Mouse (Mus musculus): ENCODE measurements around the gene Gtf2a2. TPM values are rescaled to one million over a fixed set of nuclear protein-coding genes. Genes with fewer than 3 reads are reported as not detected.

Gene Gtf2a2
- polyA plus RNA-seq (2016; fragmentation: Nextera tagmentation; extraction: Ambion mirVana), result 180 and 196 TPM in 2 replicates

GRCm38 (mm10) chr9:70012408-70012901 lies at the start of gene Gtf2a2:
TSS of gene Gtf2a2 (plus strand) at chr9:70012550.
- H3K4me1 ChIP-seq, result peaks cover 15% of the 10 kb centered on the region

GRCm38 (mm10) chr9:69964370-69964769 lies 48.0 kb upstream of the Gtf2a2 start:
- H3K4me1 ChIP-seq, result no peaks in the 10 kb centered on the region
- no peak for DNase-seq (ENCODE audit: low spot score)
- H3K9me3 ChIP-seq, result no peaks in the 10 kb centered on the region
- no peaks in the 10 kb centered on the region for H3K27me3 ChIP-seq (replicated peaks; ENCODE audit: low read depth, poor library complexity, severe bottlenecking)
- H3K4me3 ChIP-seq, result no peak overlapping the region
- WGBS, result 91% methylated on average over 3 of the region's 3 CpGs
- H3K36me3 ChIP-seq (replicated peaks), result no peaks in the 10 kb centered on the region
- H3K27ac ChIP-seq (replicated peaks), result no peak overlapping the region

More at GRCm38 (mm10) chr9:70012408-70012901, at the start of gene Gtf2a2:
- Histone ChIP-seq H3K27ac (replicated peaks) (peak within 1 kb of the TSS; percentile 97), H3K9me3 (no peaks in the 10 kb centered on the region), H3K27me3 (replicated peaks; ENCODE audit: low read depth, poor library complexity, severe bottlenecking) (no peaks in the 10 kb centered on the region), H3K4me3 (peak within 1 kb of the TSS; percentile 94), H3K36me3 (replicated peaks) (peaks cover 59% of the 10 kb centered on the region)
- WGBS, result under 1% methylated on average over 57 of the region's 57 CpGs
- DNase-seq (ENCODE audit: low spot score), result peak; percentile 95

GRCm38 (mm10) chr9:69985526-69985925 lies 26.8 kb upstream of the Gtf2a2 start:
- 84% methylated on average over 1 of the region's 1 CpGs for WGBS
- no peaks in the 10 kb centered on the region for H3K27me3 ChIP-seq (replicated peaks; ENCODE audit: low read depth, poor library complexity, severe bottlenecking)
- no peak for DNase-seq (ENCODE audit: low spot score)
- H3K4me3 ChIP-seq, result no peak overlapping the region
- no peak overlapping the region for H3K27ac ChIP-seq (replicated peaks)
- no peaks in the 10 kb centered on the region for H3K9me3 ChIP-seq
- peaks cover 9% of the 10 kb centered on the region for H3K4me1 ChIP-seq
- H3K36me3 ChIP-seq (replicated peaks), result no peaks in the 10 kb centered on the region

- 84% methylated on average over 10 of the region's 10 CpGs for WGBS
- Histone ChIP-seq H3K9me3 (no peaks in the 10 kb centered on the region), H3K27ac (replicated peaks) (no peak overlapping the region), H3K27me3 (replicated peaks; ENCODE audit: low read depth, poor library complexity, severe bottlenecking) (no peaks in the 10 kb centered on the region), H3K4me3 (no peak overlapping the region), H3K36me3 (replicated peaks) (peaks cover 4% of the 10 kb centered on the region), H3K4me1 (peaks cover 14% of the 10 kb centered on the region)
- DNase-seq (ENCODE audit: low spot score), result no peak
Observed at GRCm38 (mm10) chr9:69986063-69986462, 26.3 kb upstream of the Gtf2a2 start.

GRCm38 (mm10) chr9:69986571-69986970 lies 25.8 kb upstream of the Gtf2a2 start:
- Histone ChIP-seq H3K27ac (replicated peaks) (no peak overlapping the region), H3K4me1 (peaks cover 19% of the 10 kb centered on the region), H3K27me3 (replicated peaks; ENCODE audit: low read depth, poor library complexity, severe bottlenecking) (no peaks in the 10 kb centered on the region), H3K36me3 (replicated peaks) (peaks cover 9% of the 10 kb centered on the region), H3K4me3 (no peak overlapping the region), H3K9me3 (no peaks in the 10 kb centered on the region)
- 83% methylated on average over 5 of the region's 5 CpGs for WGBS
- no peak for DNase-seq (ENCODE audit: low spot score)

- DNase-seq (ENCODE audit: low spot score), result peak; percentile 66
- no peaks in the 10 kb centered on the region for H3K27me3 ChIP-seq (replicated peaks; ENCODE audit: low read depth, poor library complexity, severe bottlenecking)
- no peak overlapping the region for H3K27ac ChIP-seq (replicated peaks)
- peaks cover 22% of the 10 kb centered on the region for H3K4me1 ChIP-seq
- WGBS, result 0% methylated on average over 3 of the region's 3 CpGs
- H3K36me3 ChIP-seq (replicated peaks), result peaks cover 19% of the 10 kb centered on the region
- no peaks in the 10 kb centered on the region for H3K9me3 ChIP-seq
- no peak overlapping the region for H3K4me3 ChIP-seq
Observed at GRCm38 (mm10) chr9:69987579-69987978, 24.8 kb upstream of the Gtf2a2 start.

DNA sequence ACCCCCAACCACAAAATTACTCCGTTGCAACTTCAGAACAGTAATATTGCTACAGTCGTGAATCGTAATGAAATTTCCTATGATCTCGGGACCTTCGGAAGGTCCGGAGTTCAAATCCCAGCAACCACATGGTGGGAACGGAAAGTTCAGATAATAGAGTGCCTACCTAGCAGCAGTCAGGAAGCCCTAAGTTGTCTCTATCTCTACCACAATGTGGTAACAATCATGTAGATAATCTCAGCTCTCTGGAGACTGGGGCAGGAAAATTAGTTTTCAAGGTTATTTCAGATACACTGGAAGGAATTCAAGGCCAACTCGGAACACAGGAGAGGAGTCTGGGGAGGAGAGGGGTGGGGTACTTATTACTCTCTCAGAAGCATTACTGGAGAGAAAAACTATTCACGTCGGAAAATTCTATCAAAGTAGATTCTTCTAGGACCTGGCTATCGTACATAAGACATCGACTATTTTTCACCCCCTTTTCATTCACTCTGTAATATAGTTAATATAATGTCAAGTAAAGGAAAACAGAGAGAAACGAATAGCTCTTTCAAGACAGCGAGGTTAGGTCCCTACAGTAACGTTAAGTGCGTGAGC lies 23.5 kb upstream of the Gtf2a2 start:
- DNase-seq (ENCODE audit: low spot score), result no peak
- Histone ChIP-seq H3K27me3 (replicated peaks; ENCODE audit: low read depth, poor library complexity, severe bottlenecking) (no peaks in the 10 kb centered on the region), H3K27ac (replicated peaks) (peak overlapping the region; percentile 98), H3K4me3 (peak overlapping the region; percentile 99), H3K4me1 (peaks cover 22% of the 10 kb centered on the region), H3K36me3 (replicated peaks) (peaks cover 25% of the 10 kb centered on the region), H3K9me3 (no peaks in the 10 kb centered on the region)
- WGBS, result 39% methylated on average over 16 of the region's 16 CpGs

GRCm38 (mm10) chr9:69989303-69990121 lies 22.8 kb upstream of the Gtf2a2 start, which contains the start of gene Bnip2:
TSS of gene Bnip2 (plus strand) at chr9:69989466.
- Histone ChIP-seq H3K27me3 (replicated peaks; ENCODE audit: low read depth, poor library complexity, severe bottlenecking) (no peaks in the 10 kb centered on the region), H3K9me3 (no peaks in the 10 kb centered on the region), H3K4me1 (peaks cover 22% of the 10 kb centered on the region), H3K36me3 (replicated peaks) (peaks cover 30% of the 10 kb centered on the region), H3K27ac (replicated peaks) (peak within 1 kb of the TSS; percentile 98), H3K4me3 (peak within 1 kb of the TSS; percentile 99)
- DNase-seq (ENCODE audit: low spot score), result peak; percentile 97
- under 1% methylated on average over 76 of the region's 76 CpGs for WGBS

- H3K4me1 ChIP-seq, result peaks cover 22% of the 10 kb centered on the region
- H3K9me3 ChIP-seq, result no peaks in the 10 kb centered on the region
- peaks cover 38% of the 10 kb centered on the region for H3K36me3 ChIP-seq (replicated peaks)
- 18% methylated on average over 5 of the region's 5 CpGs for WGBS
- no peak for DNase-seq (ENCODE audit: low spot score)
- peak overlapping the region; percentile 98 for H3K27ac ChIP-seq (replicated peaks)
- no peaks in the 10 kb centered on the region for H3K27me3 ChIP-seq (replicated peaks; ENCODE audit: low read depth, poor library complexity, severe bottlenecking)
- H3K4me3 ChIP-seq, result peak overlapping the region; percentile 99
Observed at GRCm38 (mm10) chr9:69990346-69990745, 22.0 kb upstream of the Gtf2a2 start.

DNA sequence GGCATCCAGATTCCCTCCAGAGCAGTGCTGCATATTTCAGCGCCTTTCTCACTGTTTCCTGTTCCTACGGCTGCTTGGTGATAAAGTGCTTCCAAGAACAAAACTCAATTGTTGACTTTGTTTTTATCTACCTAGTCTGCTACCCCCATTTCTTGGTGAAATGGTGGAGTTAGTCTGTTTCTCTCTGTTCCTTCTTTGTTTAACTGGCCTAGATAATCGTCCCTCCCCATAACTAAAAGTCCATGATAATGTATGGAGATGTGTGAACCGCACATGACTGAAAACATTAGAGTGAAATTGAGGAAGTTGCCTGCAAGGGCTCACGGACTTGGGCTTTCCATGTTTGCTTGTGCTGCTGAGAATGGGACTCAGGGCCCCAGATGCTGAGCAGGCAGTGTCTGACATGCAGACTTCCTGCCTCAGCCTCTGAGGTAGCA lies 19.5 kb upstream of the Gtf2a2 start:
- no peak for DNase-seq (ENCODE audit: low spot score)
- WGBS, result 81% methylated on average over 5 of the region's 5 CpGs
- H3K27me3 ChIP-seq (replicated peaks; ENCODE audit: low read depth, poor library complexity, severe bottlenecking), result no peaks in the 10 kb centered on the region
- H3K9me3 ChIP-seq, result no peaks in the 10 kb centered on the region
- no peak overlapping the region for H3K4me3 ChIP-seq
- H3K36me3 ChIP-seq (replicated peaks), result peaks cover 62% of the 10 kb centered on the region
- H3K27ac ChIP-seq (replicated peaks), result no peak overlapping the region
- peaks cover 22% of the 10 kb centered on the region for H3K4me1 ChIP-seq

DNA sequence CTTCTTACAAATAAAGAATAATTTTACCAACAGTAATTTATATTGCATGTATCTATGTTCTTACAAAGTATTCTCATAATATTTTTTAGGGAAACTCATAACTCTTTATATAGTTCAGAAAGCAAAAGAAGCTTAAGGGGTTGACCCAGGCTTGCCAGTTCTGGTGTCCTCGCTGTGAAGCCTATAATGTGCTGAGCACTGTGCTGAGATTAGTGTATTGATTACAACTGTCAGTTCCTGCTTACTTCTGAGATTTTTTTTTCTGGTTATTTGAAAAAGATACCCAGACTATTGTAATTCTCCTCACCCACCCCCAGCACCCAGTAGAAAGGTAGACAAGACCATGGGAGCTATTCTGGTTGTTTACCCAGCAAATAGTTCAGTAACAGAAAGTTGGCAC lies 18.9 kb upstream of the Gtf2a2 start:
- Histone ChIP-seq H3K27ac (replicated peaks) (no peak overlapping the region), H3K27me3 (replicated peaks; ENCODE audit: low read depth, poor library complexity, severe bottlenecking) (no peaks in the 10 kb centered on the region), H3K36me3 (replicated peaks) (peaks cover 68% of the 10 kb centered on the region), H3K4me3 (no peak overlapping the region), H3K9me3 (no peaks in the 10 kb centered on the region), H3K4me1 (peaks cover 22% of the 10 kb centered on the region)
- DNase-seq (ENCODE audit: low spot score), result no peak
- WGBS, result 86% methylated on average over 1 of the region's 1 CpGs

- Histone ChIP-seq H3K9me3 (no peaks in the 10 kb centered on the region), H3K27ac (replicated peaks) (no peak overlapping the region), H3K27me3 (replicated peaks; ENCODE audit: low read depth, poor library complexity, severe bottlenecking) (no peaks in the 10 kb centered on the region), H3K4me3 (no peak overlapping the region), H3K36me3 (replicated peaks) (peaks cover 79% of the 10 kb centered on the region), H3K4me1 (peaks cover 17% of the 10 kb centered on the region)
- 95% methylated on average over 5 of the region's 5 CpGs for WGBS
- no peak for DNase-seq (ENCODE audit: low spot score)
Observed at GRCm38 (mm10) chr9:69994547-69994946, 17.8 kb upstream of the Gtf2a2 start.
